Mouse (Mus musculus) R1 (cell line): ENCODE measurements at regions not wholly inside any gene's neighbourhood (a gene's known extent, or its start where the extent isn't known, plus 50 kb on each side); places are given as distances from the start of the nearest gene placed in this dataset.
"Not testable (repeated sequence)": the region's sequence is repeated elsewhere in the genome, so short reads cannot be mapped to it uniquely, and the experiment has no call there.

ENCODE experiments used
- DNase-seq: peaks from one replicate; pipeline ENCODE4 v3.0.0-alpha.2; 2018; ENCODE audit warnings: low read depth, low spot score

DNA sequence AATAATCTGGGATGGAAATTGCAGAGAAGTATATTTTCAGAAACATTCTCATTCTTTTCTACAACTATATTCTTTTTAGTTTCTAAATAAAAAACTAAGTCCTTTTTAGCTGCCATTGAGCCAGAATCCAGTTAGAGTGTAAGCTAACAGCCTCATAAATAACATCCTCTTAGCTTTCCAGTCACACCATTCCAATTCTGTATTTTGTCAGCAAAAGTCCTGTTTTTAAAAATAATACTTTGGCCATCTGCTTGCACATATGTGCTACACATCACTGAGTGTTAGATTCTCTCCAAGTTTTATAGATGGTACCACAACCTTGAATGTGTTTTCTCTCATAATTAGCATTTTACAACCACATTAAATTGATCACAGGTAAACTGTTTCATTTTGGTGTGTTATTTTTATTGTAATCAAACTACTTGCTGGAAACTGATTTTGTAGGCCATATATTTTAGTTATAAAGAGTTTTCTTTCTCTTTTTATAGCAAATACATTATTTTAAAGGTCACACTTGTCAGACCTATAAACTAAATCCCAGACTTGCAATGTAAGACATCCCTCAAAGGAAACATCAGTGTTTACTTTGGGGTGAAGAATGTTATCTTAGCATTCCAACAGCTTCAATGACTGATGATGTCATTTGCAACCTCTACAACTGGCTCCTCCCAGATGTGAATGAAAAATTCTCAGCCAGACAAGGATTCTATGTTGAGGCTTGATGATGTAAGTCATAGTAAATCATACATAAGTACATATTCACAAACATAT is 1878.9 kb upstream of the Flrt2 start:
- no peak for DNase-seq

- DNase-seq = no peak
These were observed 1841.0 kb upstream of the Flrt2 start for GRCm38 (mm10) chr12:93850944-93851520.

DNA sequence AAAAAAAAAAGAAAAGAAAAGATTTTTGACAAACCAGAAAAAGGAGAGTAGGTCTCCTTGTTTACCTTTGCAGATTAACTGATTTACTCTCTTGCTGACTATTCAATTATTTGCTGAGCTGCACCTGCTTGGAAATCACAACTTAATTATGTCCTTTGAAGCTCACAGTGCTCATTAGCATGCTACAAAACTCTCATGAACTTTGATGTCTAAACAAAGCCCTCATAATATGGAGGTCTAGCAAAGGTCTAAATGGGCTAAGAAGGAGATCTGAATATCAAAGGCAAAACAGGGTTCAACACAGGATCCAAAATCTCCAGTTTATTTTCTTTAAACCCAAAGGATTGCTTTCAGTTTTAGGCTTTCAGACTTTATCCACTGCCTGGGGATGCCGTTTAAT is 1840.4 kb upstream of the Flrt2 start:
- no peak for DNase-seq

DNA sequence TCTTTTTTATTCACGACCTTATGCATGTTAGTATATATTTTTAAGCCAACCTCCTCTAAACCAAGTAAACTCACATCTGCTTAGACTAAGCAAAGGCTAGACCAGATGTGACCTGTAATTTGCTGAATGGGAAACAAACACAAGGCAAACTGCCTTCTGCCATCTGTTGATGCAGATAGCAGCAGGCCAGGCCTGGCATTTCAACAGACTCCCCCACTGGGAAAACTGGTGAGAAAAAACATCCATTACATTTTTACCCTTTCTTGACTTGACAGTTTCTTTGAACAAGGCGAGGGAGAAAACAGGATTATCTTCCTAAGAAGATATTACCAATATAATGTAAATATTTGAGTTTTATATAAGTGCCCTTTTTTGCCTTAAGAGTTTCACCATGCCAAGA is 1806.1 kb upstream of the Flrt2 start:
- no peak for DNase-seq

DNA sequence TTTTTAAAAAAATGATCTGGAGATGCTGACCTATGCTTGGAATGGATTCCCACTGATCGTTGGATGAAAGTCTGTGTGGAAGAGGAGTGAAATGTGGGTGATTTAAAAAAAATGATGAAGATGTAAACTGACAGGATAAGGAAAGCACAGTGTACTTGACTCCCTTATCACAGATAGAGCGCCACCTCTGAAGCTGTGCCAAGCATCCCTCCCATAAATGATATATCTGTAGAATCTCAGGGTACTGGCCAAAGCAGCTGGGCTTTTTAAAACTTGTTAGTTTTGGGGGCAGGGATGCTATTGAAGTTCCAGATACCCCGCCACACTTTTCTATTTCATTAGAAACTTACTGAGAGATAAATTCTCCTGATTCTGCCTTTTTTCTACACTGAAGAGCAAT is 1801.9 kb upstream of the Flrt2 start:
- no peak for DNase-seq

- not testable (repeated sequence) for DNase-seq
These were observed 1763.3 kb upstream of the Flrt2 start for GRCm38 (mm10) chr12:93928541-93929238.

DNA sequence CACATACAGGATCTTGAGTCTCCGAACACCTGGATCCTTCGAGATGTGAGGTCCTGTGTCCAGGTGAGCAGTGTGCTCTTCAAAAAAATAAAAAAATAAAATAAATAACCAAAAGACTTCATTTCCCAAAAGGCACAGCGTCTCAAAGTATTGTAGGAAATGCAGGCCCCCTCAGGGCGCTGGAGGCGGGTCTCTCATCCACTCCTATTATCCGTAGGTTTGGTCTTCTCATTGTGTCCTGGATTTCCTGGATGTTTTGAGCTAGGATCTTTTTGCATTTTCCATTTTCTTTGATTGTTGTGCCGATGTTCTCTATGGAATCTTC is 1762.8 kb upstream of the Flrt2 start:
- DNase-seq = not testable (repeated sequence)

- not testable (repeated sequence) for DNase-seq
These were observed 1761.8 kb upstream of the Flrt2 start for GRCm38 (mm10) chr12:93930242-93930641.

DNA sequence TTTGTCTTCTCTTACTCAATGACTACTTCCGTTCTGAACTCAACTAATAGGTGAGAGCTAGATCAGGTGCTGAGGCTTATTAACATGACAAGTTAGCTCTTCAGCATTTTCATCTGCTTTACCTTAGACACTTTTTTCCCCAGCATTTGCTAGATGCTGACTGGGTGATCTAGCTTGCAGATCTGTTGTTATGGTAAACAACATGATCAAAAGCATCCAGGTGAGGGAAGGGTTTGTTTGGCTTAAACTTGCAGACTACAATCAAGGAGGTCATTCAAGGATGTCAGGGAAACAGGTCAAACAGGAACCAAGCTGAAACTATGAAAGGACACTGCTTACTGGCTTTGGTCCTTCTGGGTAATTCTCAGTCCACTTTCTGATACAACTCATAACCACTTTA is 1731.2 kb upstream of the Flrt2 start:
- peak; percentile 58 for DNase-seq

DNA sequence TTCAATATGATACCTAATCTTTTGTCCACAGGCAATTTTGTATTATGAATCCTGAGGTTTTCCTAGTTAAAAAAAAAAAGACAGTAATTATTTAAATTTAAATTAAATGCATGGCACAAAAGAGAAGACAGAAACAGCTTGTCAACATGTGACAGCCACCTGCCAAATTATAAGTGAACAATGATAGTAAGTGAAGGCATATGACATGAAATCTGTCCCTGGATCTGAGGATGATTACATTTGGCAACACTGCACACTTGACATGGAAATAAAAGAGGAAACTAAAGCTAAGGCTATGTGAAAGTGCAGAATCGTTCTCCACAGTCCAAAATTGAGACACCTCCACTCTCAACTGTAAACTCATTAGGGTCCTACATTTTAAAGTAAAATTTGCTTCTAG is 1710.7 kb upstream of the Flrt2 start:
- DNase-seq = no peak

GRCm38 (mm10) chr12:93991531-93991930 is 1700.5 kb upstream of the Flrt2 start:
- no peak for DNase-seq

DNA sequence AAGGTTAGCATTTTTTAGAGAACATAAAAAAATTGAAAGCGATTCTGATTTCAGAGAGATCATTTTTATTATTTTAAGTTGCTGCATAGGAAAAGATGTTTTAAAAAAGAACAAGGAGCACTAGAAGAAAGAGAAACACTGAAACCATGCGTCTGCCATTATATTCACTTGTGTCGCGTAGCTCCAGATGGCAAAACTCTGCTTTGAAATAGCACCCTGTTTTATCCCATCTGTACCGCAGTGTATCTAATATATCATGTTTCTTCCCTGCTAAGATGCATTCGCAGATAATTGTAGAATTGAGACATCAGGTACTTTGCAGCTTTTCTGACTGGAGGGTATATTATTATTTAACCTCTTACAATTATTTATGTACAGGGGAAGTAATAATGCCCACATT is 1698.2 kb upstream of the Flrt2 start:
- DNase-seq = no peak

DNA sequence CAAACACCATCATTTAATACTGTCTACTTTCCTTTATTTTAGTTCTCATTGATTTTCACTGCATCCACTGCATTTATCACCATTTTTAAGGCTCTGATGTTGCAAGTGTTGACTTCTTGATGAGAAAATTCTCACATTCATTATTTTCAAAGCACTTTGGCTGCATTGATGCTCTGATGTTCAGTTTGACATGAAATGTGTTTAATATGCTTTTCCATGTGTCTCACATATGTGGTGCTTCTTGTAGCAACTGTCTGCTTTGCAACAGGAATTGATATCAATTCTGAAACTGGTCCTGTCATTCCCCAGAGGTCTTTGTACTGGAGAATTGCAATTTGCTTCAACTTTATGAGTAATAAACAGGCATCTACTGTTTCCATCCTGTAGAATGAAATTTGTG is 1676.1 kb upstream of the Flrt2 start:
- no peak for DNase-seq

DNA sequence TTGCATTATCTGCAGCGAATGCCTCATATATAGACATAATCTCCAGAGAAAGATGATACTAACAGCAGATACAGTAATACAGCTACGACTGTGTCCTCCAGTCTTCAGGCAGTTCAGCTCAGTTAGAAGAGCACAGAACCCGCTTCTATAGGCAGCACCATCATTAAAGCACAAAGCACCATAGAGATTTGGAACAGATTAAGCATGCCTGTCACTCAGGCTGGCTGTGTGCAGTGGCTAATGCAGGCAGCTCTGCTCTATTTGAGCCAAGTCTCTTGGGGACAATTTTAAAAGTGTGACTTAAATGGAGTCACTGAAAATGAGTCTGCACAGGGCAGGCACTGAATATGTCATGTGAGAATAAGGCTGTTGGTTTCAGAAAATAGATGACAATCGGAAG is 1660.7 kb upstream of the Flrt2 start:
- no peak for DNase-seq

DNA sequence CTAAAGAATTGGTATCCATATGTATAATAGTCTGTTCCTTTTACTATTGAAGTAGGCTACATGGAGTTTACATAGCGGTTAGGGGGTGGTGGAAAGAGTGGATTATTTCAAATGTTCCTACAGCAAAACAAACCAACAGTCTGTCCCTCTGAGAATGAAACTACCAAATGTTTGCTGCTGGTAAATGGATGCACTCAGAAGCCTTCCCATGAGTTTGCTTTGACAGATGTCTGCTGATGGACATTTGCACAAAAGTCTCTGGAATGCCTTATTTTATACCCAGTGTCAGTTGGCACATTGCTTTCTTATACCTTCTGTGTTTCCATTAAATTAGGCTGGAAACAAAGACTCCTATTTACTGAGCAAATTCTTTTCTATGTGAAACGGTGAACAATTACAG is 1644.1 kb upstream of the Flrt2 start:
- no peak for DNase-seq

DNA sequence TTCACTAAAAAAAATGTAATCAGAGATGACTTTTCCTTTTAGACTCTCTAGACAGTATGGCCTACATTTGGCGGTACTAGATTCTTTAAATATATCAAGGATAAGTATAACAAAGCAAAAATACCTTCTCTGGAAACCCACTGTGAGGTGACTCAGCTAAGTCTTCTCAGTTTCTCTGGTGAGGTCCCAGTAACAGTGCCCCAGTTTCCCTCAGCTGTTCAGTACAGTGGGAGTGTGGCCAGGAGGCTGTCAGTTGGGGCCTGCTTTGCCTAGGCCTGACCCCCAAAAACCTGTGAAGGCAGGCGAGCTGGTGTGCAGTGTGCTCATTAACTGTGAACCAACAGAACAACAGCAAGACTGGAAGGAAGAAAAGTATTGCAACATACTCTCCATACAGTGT is 1634.3 kb upstream of the Flrt2 start:
- no peak for DNase-seq

GRCm38 (mm10) chr12:94059641-94060040 is 1632.4 kb upstream of the Flrt2 start:
- DNase-seq = peak; percentile 26

GRCm38 (mm10) chr12:94060336-94060735 is 1631.7 kb upstream of the Flrt2 start:
- no peak for DNase-seq

DNA sequence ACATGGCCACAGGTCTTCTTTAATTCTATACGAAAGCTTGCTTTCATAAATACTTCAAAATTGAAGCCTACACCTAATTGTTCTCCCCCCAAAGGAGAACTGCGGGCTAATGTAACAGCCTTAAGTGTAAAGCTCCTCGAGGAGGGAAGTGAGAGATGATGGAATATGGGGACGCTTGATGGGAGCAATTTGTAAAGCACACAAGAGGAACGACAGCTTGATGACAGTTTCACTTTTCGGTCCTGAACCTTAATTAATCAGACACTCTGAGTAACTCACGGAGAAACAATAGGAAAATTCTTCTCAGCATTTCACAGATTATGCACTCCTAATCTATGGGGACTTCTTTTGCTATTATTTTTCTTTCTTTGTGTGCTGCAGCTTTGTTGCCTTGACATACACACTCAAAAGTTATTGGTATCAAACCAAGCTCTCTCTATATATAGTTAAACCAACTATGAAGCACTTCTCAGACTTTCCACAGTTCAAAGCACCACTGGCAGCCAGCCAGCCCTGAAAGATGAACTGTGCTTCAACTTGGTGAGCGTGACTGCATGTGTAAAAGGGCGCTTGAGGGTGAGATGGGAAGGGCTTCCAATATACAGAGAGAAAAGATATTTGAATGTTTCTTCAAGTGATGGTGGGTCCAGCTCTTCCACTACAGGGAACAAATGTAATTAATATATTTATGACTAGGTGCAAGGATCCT is 1625.4 kb upstream of the Flrt2 start:
- DNase-seq = no peak

DNA sequence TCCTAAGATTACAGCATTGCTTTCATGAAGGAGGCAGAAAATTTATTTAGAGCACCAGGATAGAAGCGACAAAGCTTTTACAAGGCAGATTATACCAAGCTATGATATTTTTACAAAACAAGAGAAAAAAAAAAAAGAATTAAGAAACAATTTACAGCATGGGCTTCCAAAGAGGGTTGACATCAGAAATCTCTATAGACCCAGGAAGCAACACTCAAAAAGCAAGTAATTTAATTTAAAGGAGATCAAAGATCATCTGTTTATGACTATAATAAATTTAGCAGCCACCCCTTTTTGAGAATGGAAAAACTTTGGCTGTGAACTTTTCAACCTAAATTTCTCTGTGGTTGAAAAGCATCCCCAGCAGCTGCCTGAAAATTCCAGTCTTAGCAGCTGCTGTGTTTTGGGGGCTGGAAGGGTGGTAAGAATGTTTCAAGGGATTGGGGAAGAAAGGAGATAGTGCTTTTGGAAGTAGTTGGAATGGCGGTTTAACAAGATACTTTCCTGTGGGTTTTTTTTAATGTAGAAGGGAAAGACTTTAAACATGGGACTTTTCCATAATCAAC is 1621.0 kb upstream of the Flrt2 start:
- DNase-seq = no peak

GRCm38 (mm10) chr12:94105582-94106162 is 1586.4 kb upstream of the Flrt2 start:
- DNase-seq = no peak

GRCm38 (mm10) chr12:94150143-94150542 is 1541.9 kb upstream of the Flrt2 start:
- DNase-seq = no peak
